Mouse (Mus musculus): ENCODE measurements around the gene Cacng7. TPM values are rescaled to one million over a fixed set of nuclear protein-coding genes. Genes with fewer than 3 reads are reported as not detected.

The Cacng7 gene
- polyA plus RNA-seq, 1 experiment from 2014 or later, result 4.9 TPM

- H3K36me3 ChIP-seq (ENCODE audit: control insufficient read depth, insufficient read depth, low read length), result no peaks in the 10 kb centered on the region
- 8% methylated on average over 11 of the region's 11 CpGs for WGBS
- peaks cover 5% of the 10 kb centered on the region; the same call in 1 of the 2 replicates for H3K27me3 ChIP-seq (ENCODE audit: control insufficient read depth, insufficient read depth, low read length)
- no peak overlapping the region for H3K27ac ChIP-seq (ENCODE audit: low read depth, low read length)
- H3K9ac ChIP-seq (ENCODE audit: low read length), result no peak overlapping the region
- no peaks in the 10 kb centered on the region for H3K9me3 ChIP-seq (ENCODE audit: control insufficient read depth, low read length)
- ATAC-seq (replicated peaks; ENCODE audit: low FRiP score), result 0 out of 2 replicates have a peak, but pooled peaks have one; percentile 11
- H3K4me1 ChIP-seq (replicated peaks; ENCODE audit: control insufficient read depth, insufficient read depth, low read length), result peaks cover 3% of the 10 kb centered on the region; the same call in 1 of the 2 replicates
- no peak for DNase-seq (ENCODE audit: low spot score)
- no peak overlapping the region for H3K4me2 ChIP-seq (ENCODE audit: low read depth, low read length, severe bottlenecking)
- H3K4me3 ChIP-seq (ENCODE audit: low read depth, low read length), result no peak overlapping the region
These were observed 34.8 kb downstream of the Cacng7 start for GRCm38 (mm10) chr7:3367569-3367968.

DNA sequence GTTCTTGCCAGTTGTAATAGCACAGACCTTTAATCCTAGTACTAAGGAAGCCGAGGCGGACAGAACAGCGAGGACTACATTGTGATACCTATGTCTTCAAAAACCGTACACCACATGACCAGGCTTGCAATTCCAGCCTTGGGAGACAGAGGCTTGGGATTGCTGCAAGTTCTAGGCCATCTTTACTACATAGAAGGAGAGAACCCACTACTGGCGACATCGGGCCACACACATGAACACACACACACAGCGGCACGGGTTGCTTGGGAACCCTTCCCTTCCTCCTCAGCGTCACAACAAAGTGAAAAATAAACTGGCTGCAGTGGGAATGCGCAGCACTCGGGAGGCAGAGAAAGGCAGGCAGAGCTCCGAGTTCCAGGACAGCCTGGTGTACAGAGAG is 35.6 kb downstream of the Cacng7 start:
- no peak overlapping the region for H3K27ac ChIP-seq (ENCODE audit: low read depth, low read length)
- H3K36me3 ChIP-seq (ENCODE audit: control insufficient read depth, insufficient read depth, low read length), result no peaks in the 10 kb centered on the region
- no peaks in the 10 kb centered on the region for H3K9me3 ChIP-seq (ENCODE audit: control insufficient read depth, low read length)
- peaks cover 3% of the 10 kb centered on the region; the same call in 1 of the 2 replicates for H3K4me1 ChIP-seq (replicated peaks; ENCODE audit: control insufficient read depth, insufficient read depth, low read length)
- peak; percentile 53 for DNase-seq (ENCODE audit: low spot score)
- WGBS, result 28% methylated on average over 12 of the region's 12 CpGs
- no peak overlapping the region for H3K4me3 ChIP-seq (ENCODE audit: low read depth, low read length)
- peaks cover 5% of the 10 kb centered on the region; the same call in 1 of the 2 replicates for H3K27me3 ChIP-seq (ENCODE audit: control insufficient read depth, insufficient read depth, low read length)
- 0 out of 2 replicates have a peak, but pooled peaks have one; percentile 29 for ATAC-seq (replicated peaks; ENCODE audit: low FRiP score)
- no peak overlapping the region for H3K4me2 ChIP-seq (ENCODE audit: low read depth, low read length, severe bottlenecking)
- no peak overlapping the region for H3K9ac ChIP-seq (ENCODE audit: low read length)

- WGBS, result 83% methylated on average over 6 of the region's 6 CpGs
- no peak for DNase-seq (ENCODE audit: low spot score)
- Histone ChIP-seq H3K9ac (ENCODE audit: low read length) (no peak overlapping the region), H3K4me3 (ENCODE audit: low read depth, low read length) (no peak overlapping the region), H3K27ac (ENCODE audit: low read depth, low read length) (no peak overlapping the region), H3K9me3 (ENCODE audit: control insufficient read depth, low read length) (no peaks in the 10 kb centered on the region), H3K36me3 (ENCODE audit: control insufficient read depth, insufficient read depth, low read length) (no peaks in the 10 kb centered on the region), H3K4me2 (ENCODE audit: low read depth, low read length, severe bottlenecking) (no peak overlapping the region), H3K4me1 (replicated peaks; ENCODE audit: control insufficient read depth, insufficient read depth, low read length) (peaks cover 3% of the 10 kb centered on the region; the same call in 1 of the 2 replicates), H3K27me3 (ENCODE audit: control insufficient read depth, insufficient read depth, low read length) (peaks cover 5% of the 10 kb centered on the region; the same call in 1 of the 2 replicates)
- no peak for ATAC-seq (replicated peaks; ENCODE audit: low FRiP score)
These were observed 36.4 kb downstream of the Cacng7 start for GRCm38 (mm10) chr7:3369189-3369588.

DNA sequence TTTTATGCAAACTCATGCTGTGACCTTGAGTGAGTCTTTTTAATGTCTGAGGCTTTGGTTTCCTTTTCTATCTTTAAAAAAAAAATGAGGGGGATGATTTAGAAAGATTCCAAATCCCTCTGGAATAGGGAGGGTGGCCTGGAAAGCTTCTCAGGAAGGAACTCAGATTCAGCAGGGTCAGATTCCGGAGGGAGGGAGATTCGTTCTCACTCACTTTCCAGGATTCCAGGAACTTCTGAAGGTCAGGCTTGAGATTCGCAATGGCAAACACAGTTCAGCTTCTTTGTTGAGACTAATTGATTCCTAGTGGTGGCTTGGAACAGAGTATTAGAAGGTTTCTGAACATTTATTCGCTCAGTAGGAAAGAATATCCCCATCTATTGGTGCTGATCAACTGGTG is 37.7 kb downstream of the Cacng7 start:
- Histone ChIP-seq H3K9me3 (ENCODE audit: control insufficient read depth, low read length) (no peaks in the 10 kb centered on the region), H3K4me1 (replicated peaks; ENCODE audit: control insufficient read depth, insufficient read depth, low read length) (peaks cover 3% of the 10 kb centered on the region; the same call in 1 of the 2 replicates), H3K4me2 (ENCODE audit: low read depth, low read length, severe bottlenecking) (no peak overlapping the region), H3K36me3 (ENCODE audit: control insufficient read depth, insufficient read depth, low read length) (no peaks in the 10 kb centered on the region), H3K27me3 (ENCODE audit: control insufficient read depth, insufficient read depth, low read length) (peaks cover 5% of the 10 kb centered on the region; the same call in 1 of the 2 replicates), H3K9ac (ENCODE audit: low read length) (no peak overlapping the region), H3K27ac (ENCODE audit: low read depth, low read length) (no peak overlapping the region), H3K4me3 (ENCODE audit: low read depth, low read length) (no peak overlapping the region)
- DNase-seq (ENCODE audit: low spot score) (no peak), ATAC-seq (replicated peaks; ENCODE audit: low FRiP score) (no peak)
- WGBS, result 63% methylated on average over 4 of the region's 4 CpGs

- H3K4me3 ChIP-seq (ENCODE audit: low read depth, low read length), result no peak overlapping the region
- peaks cover 3% of the 10 kb centered on the region; the same call in 1 of the 2 replicates for H3K4me1 ChIP-seq (replicated peaks; ENCODE audit: control insufficient read depth, insufficient read depth, low read length)
- DNase-seq (ENCODE audit: low spot score) (no peak), ATAC-seq (replicated peaks; ENCODE audit: low FRiP score) (no peak)
- H3K27ac ChIP-seq (ENCODE audit: low read depth, low read length), result no peak overlapping the region
- no peak overlapping the region for H3K4me2 ChIP-seq (ENCODE audit: low read depth, low read length, severe bottlenecking)
- WGBS, result 60% methylated on average over 2 of the region's 2 CpGs
- no peaks in the 10 kb centered on the region for H3K27me3 ChIP-seq (ENCODE audit: control insufficient read depth, insufficient read depth, low read length)
- no peaks in the 10 kb centered on the region for H3K36me3 ChIP-seq (ENCODE audit: control insufficient read depth, insufficient read depth, low read length)
- no peaks in the 10 kb centered on the region for H3K9me3 ChIP-seq (ENCODE audit: control insufficient read depth, low read length)
- no peak overlapping the region for H3K9ac ChIP-seq (ENCODE audit: low read length)
These were observed 39.6 kb downstream of the Cacng7 start for GRCm38 (mm10) chr7:3372376-3372775.

GRCm38 (mm10) chr7:3373754-3374153 is 41.0 kb downstream of the Cacng7 start:
- DNase-seq (ENCODE audit: low spot score) (no peak), ATAC-seq (replicated peaks; ENCODE audit: low FRiP score) (no peak)
- H3K27me3 ChIP-seq (ENCODE audit: control insufficient read depth, insufficient read depth, low read length), result no peaks in the 10 kb centered on the region
- no peaks in the 10 kb centered on the region for H3K4me1 ChIP-seq (replicated peaks; ENCODE audit: control insufficient read depth, insufficient read depth, low read length)
- no peaks in the 10 kb centered on the region for H3K36me3 ChIP-seq (ENCODE audit: control insufficient read depth, insufficient read depth, low read length)
- H3K4me2 ChIP-seq (ENCODE audit: low read depth, low read length, severe bottlenecking), result no peak overlapping the region
- H3K27ac ChIP-seq (ENCODE audit: low read depth, low read length), result no peak overlapping the region
- H3K9ac ChIP-seq (ENCODE audit: low read length), result no peak overlapping the region
- 87% methylated on average over 8 of the region's 8 CpGs for WGBS
- no peaks in the 10 kb centered on the region for H3K9me3 ChIP-seq (ENCODE audit: control insufficient read depth, low read length)
- H3K4me3 ChIP-seq (ENCODE audit: low read depth, low read length), result no peak overlapping the region

- Histone ChIP-seq H3K36me3 (ENCODE audit: control insufficient read depth, insufficient read depth, low read length) (no peaks in the 10 kb centered on the region), H3K27ac (ENCODE audit: low read depth, low read length) (no peak overlapping the region), H3K9me3 (ENCODE audit: control insufficient read depth, low read length) (no peaks in the 10 kb centered on the region), H3K9ac (ENCODE audit: low read length) (no peak overlapping the region), H3K4me1 (replicated peaks; ENCODE audit: control insufficient read depth, insufficient read depth, low read length) (no peaks in the 10 kb centered on the region), H3K4me2 (ENCODE audit: low read depth, low read length, severe bottlenecking) (no peak overlapping the region), H3K4me3 (ENCODE audit: low read depth, low read length) (no peak overlapping the region), H3K27me3 (ENCODE audit: control insufficient read depth, insufficient read depth, low read length) (no peaks in the 10 kb centered on the region)
- 59% methylated on average over 4 of the region's 4 CpGs for WGBS
- ATAC-seq (replicated peaks; ENCODE audit: low FRiP score) (no peak), DNase-seq (ENCODE audit: low spot score) (peak; percentile 66)
These were observed 44.1 kb downstream of the Cacng7 start for GRCm38 (mm10) chr7:3376831-3377230.

GRCm38 (mm10) chr7:3382123-3382522 is 49.4 kb downstream of the Cacng7 start:
- Histone ChIP-seq H3K4me1 (replicated peaks; ENCODE audit: control insufficient read depth, insufficient read depth, low read length) (no peaks in the 10 kb centered on the region), H3K9ac (ENCODE audit: low read length) (no peak overlapping the region), H3K4me3 (ENCODE audit: low read depth, low read length) (no peak overlapping the region), H3K4me2 (ENCODE audit: low read depth, low read length, severe bottlenecking) (no peak overlapping the region), H3K9me3 (ENCODE audit: control insufficient read depth, low read length) (no peaks in the 10 kb centered on the region), H3K27me3 (ENCODE audit: control insufficient read depth, insufficient read depth, low read length) (no peaks in the 10 kb centered on the region), H3K36me3 (ENCODE audit: control insufficient read depth, insufficient read depth, low read length) (no peaks in the 10 kb centered on the region), H3K27ac (ENCODE audit: low read depth, low read length) (no peak overlapping the region)
- ATAC-seq (replicated peaks; ENCODE audit: low FRiP score) (no peak), DNase-seq (ENCODE audit: low spot score) (no peak)
- 87% methylated on average over 9 of the region's 9 CpGs for whole genome bisulfite sequencing

DNA sequence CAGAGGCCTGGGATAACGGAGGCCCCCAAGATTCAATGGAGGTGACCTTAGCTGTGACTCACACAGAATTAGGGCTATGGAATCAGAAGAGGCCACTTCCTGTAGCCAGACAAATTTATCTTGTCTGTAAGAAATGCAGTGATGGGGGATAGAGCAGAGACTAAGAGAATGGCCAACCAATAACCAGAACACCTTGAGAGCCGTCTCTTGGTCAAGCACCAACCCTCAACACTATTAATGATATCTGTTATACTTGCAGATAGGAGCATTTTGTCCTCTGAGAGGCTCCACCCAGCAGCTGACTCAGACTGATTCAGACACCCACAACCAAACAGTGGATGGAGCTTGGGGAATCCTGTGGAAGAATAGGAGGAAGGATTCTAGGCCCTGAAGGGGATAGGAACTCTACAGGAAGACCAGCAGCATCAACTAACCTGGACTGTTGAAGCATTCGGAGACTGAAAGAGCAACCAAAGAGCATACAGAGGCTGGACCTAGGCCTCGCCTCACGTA is 52.1 kb downstream of the Cacng7 start:
- no peak overlapping the region for H3K4me2 ChIP-seq (ENCODE audit: low read depth, low read length, severe bottlenecking)
- ATAC-seq (replicated peaks; ENCODE audit: low FRiP score), result no peak
- DNase-seq (ENCODE audit: low spot score), result no peak
- no peak overlapping the region for H3K4me3 ChIP-seq (ENCODE audit: low read depth, low read length)
- H3K9me3 ChIP-seq (ENCODE audit: control insufficient read depth, low read length), result no peaks in the 10 kb centered on the region
- H3K9ac ChIP-seq (ENCODE audit: low read length), result no peak overlapping the region
- no peak overlapping the region for H3K27ac ChIP-seq (ENCODE audit: low read depth, low read length)
- WGBS, result 88% methylated on average over 5 of the region's 5 CpGs
- H3K27me3 ChIP-seq (ENCODE audit: control insufficient read depth, insufficient read depth, low read length), result no peaks in the 10 kb centered on the region
- H3K36me3 ChIP-seq (ENCODE audit: control insufficient read depth, insufficient read depth, low read length), result no peaks in the 10 kb centered on the region
- H3K4me1 ChIP-seq (replicated peaks; ENCODE audit: control insufficient read depth, insufficient read depth, low read length), result 0 out of 2 replicates have a peak, but pooled peaks cover 2% of the 10 kb centered on the region
